Mouse (Mus musculus): Measurements from ENCODE around the gene Cux1. TPM values are rescaled to one million over a fixed set of nuclear protein-coding genes. Genes with fewer than 3 reads are reported as not detected.

Cux1 gene
- total RNA-seq, 2 experiments from 2014 or later, result 107 to 119 TPM

DNA sequence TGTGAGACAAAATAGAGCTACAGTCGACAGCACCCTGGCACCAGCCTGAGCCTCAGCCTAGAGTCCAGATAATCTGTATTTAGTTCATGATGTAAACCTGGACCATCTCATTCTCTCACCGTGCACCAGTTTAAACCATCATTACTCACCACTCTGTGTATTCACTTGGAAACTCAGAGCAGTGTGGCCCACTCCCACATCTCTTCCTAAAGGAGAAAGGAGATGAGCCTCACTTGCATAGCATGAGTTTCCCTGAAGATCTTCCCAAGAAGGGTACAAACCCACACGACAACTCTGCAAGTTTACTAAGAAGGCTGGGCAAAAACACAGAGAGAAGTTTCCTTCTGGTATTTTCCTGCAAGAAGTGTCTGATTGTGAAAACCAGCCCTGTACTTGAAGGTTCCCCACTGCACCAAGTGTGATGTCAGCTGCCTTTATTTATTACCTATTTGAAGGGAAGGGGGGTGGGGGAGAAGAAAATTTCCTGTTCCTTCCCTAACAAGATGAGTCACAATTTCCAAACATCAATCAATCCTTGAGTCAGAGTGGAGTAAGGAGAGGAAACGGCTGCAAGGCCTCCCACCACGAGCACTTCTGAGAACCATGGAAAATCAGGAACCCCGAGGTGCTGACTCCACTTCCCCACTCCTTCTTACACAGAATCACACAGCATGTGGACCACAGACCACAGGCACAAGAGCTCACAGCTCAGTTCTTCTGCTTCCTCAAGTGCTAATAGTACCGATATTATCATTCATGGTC is 109.0 kb downstream of the Cux1 start:
- no peak for DNase-seq (ENCODE audit: low spot score in 2 of 2)
- intact Hi-C loops (cut with DNase I), result loop anchor here (10.0 kb wide), 1 partner anchor 103 kb away; no protein-coding TSS in a partner anchor

DNA sequence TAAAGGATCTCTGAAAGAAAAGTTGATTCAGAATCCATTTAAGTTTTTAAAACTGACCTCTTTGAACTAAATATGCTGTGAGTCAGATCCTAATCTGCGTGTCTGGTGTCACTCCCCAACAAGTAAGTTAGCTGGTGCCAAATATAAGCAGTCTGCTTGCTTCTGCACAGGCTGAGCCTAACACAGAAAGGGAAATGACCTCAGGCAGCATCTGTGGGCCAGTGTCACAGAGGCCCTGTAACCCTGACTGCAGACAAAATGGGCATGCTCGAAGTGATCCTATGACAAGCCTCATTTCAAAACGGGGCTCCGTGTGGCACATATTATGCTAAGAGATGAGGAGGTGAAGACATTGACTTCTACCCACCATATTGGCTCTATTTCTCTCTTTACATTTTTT is 110.9 kb downstream of the Cux1 start:
- intact Hi-C loops (cut with DNase I), result loop anchor here (10.0 kb wide), 1 partner anchor 102 kb away; no protein-coding TSS in a partner anchor
- no peak for DNase-seq (ENCODE audit: low spot score in 2 of 2)

DNA sequence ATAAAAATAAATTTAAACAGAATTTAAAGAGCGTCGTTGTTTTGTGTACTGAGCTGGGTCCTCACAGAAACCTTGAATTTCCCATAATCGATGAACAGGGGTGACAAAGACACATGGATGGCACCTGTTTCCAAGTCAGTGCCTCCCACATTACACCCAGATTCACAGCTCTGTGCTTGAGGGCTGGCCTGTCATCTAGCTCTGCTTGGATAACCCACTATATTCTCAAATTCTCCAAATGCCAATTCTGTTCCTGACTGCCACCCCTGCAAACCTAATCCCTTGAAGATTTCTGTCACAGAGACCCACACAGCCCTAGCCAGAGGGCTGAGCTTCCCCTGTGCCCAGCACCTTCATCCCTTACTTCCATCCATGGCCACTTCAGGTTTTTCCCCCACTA is 114.6 kb downstream of the Cux1 start:
- intact Hi-C loops (cut with DNase I), result loop anchor here (10.0 kb wide), 1 partner anchor 98 kb away; no protein-coding TSS in a partner anchor
- no peak for DNase-seq (ENCODE audit: low spot score in 2 of 2)

GRCm38 (mm10) chr5:136449801-136450200 is 117.5 kb downstream of the Cux1 start:
- DNase-seq (ENCODE audit: low spot score in 2 of 2), result no peak
- intact Hi-C loops (cut with DNase I), result loop anchor here (10.0 kb wide), 1 partner anchor 95 kb away; no protein-coding TSS in a partner anchor

- no peak for DNase-seq (ENCODE audit: low spot score in 2 of 2)
- intact Hi-C loops (cut with DNase I), result no loop called here
Observed at GRCm38 (mm10) chr5:136445967-136446366, 121.3 kb downstream of the Cux1 start.

GRCm38 (mm10) chr5:136442238-136443187 is 124.8 kb downstream of the Cux1 start:
- intact Hi-C loops (cut with DNase I), result no loop called here
- no peak for DNase-seq (ENCODE audit: low spot score in 2 of 2)

GRCm38 (mm10) chr5:136429647-136430046 is 137.6 kb downstream of the Cux1 start:
- no peak for DNase-seq (ENCODE audit: low spot score in 2 of 2)
- intact Hi-C loops (cut with DNase I), result no loop called here

DNA sequence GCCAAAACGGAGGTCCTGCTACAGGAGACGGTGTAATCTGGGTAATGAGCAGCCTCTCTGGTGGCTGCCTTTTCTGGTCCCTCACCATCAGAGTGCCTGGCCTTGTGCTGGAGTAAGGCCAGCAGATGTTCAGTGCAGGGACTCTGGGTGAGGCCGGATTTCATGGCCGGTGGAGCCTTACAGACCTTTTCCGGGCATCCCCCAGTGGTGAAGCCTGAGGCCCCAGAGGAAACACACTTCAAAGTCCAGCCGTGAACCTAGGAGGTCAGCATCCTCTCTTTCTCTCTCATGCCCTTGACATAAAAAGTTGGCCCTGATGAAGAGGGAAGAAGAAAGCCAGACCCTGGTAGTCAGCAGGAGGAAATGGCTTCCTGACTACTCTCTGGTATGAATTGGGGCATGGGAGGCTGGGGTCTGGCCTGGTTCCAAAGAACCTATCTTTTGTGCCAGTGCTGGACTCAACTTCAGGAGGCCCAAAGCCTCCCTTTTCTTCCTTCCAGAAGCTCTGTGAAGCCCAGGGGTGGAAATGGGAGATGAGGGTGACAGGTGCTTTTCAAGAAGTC is 138.7 kb downstream of the Cux1 start:
- intact Hi-C loops (cut with DNase I), result no loop called here

GRCm38 (mm10) chr5:136427772-136428497 is 139.4 kb downstream of the Cux1 start:
- intact Hi-C loops (cut with DNase I), result no loop called here
- peak in 1 of 2 experiments; percentile 61 for DNase-seq (ENCODE audit: low spot score in 2 of 2)

More for the DNA sequence above, 138.7 kb downstream of the Cux1 start:
- no peak for DNase-seq (ENCODE audit: low spot score in 2 of 2)

- no peak for DNase-seq (ENCODE audit: low spot score in 2 of 2)
- intact Hi-C loops (cut with DNase I), result no loop called here
Observed at GRCm38 (mm10) chr5:136427121-136427771, 140.0 kb downstream of the Cux1 start.

GRCm38 (mm10) chr5:136422948-136423347 is 144.3 kb downstream of the Cux1 start:
- intact Hi-C loops (cut with DNase I), result no loop called here
- no peak for DNase-seq (ENCODE audit: low spot score in 2 of 2)

- intact Hi-C loops (cut with DNase I), result no loop called here
- DNase-seq (ENCODE audit: low spot score in 2 of 2), result no peak
Observed at GRCm38 (mm10) chr5:136421885-136422284, 145.4 kb downstream of the Cux1 start.

- intact Hi-C loops (cut with DNase I), result no loop called here
- no peak for DNase-seq (ENCODE audit: low spot score in 2 of 2)
Observed at GRCm38 (mm10) chr5:136421316-136421715, 146.0 kb downstream of the Cux1 start.

- no peak for DNase-seq (ENCODE audit: low spot score in 2 of 2)
- intact Hi-C loops (cut with DNase I), result no loop called here
Observed at GRCm38 (mm10) chr5:136420342-136420741, 146.9 kb downstream of the Cux1 start.

DNA sequence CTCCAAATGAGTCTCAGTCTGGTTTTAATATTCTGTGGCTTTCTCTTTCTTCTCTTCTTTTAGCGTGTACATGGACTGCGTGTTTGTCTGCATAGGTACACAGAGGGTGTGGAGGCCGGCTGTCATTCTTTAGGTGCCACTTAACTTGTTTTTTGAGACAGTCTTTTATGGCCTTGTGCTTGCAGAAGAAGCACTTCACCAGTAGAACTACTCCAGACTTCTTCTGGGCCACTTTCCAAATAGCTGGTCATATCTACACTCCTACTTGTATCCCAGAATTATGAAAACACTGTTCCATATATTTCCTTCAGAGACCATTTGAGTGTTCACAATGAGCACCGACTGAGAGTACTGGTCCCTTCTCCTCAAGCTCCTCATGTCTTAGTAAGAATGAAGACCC is 149.4 kb downstream of the Cux1 start:
- intact Hi-C loops (cut with DNase I), result no loop called here
- no peak for DNase-seq (ENCODE audit: low spot score in 2 of 2)

DNA sequence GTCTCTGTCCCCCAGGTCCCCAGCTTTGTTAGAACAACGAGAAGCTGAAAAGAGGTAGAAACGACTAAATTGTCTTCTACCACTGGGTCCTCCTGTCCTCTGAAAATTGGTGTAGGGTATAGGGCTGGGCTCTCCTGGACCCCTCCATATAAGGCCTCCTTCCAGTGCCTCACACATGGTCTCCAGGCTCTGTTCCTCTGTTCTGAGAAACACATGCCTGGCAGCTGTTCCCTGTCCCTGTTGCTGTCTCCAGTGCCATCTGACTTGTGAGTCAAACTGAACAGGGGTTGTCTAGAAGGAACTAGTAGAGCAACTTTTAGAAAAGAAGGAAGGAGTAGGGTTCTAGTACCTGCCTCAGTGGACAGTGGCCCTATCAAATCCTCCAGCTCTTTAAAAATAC is 152.8 kb downstream of the Cux1 start:
- intact Hi-C loops (cut with DNase I), result no loop called here
- no peak for DNase-seq (ENCODE audit: low spot score in 2 of 2)

DNA sequence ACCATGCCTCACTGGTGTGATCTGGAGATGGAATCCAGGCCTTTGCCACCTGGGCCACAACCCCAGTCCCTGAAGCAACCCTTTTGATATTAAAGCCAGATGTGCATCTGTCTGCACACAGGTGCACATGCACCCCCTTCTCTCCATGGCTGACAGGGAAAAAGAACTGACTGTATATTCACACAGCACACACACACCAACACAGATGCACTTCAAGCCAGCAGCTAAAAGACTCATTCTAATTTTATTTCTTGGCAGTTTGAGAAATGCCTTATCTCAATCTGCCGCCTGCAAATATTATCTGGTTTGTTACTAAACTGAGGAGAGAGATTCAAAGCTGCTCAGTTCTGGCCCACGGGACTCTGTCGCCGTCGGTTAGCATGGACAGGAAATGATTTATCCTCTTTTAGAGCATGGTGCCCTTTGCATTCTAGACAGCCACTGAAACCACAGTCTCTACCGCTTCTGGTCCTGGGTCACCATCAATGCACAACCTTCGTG is 156.6 kb downstream of the Cux1 start:
- no peak for DNase-seq (ENCODE audit: low spot score in 2 of 2)

DNA sequence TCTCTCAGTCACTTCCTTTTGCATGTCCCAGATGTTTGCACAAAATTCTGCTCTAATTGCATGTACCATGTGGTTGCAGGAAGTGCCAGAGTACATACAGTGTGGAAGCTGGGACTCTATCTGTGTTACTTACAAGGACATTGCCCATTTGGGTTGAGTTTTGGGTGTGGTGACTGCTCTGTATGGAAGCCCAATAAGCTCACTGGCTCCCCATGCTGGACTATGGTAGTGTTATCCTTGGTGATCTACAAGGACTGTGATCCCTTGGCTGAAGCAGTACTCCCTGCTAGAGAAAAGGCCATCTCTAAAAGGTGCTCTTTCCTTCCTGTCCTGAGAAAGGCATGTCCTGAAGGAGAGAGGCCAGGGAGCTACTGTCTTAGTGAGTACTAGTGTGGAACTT is 160.9 kb downstream of the Cux1 start:
- intact Hi-C loops (cut with DNase I), result no loop called here
- no peak for DNase-seq (ENCODE audit: low spot score in 2 of 2)

More for the DNA sequence above, 156.6 kb downstream of the Cux1 start:
- intact Hi-C loops (cut with DNase I), result no loop called here

- DNase-seq (ENCODE audit: low spot score in 2 of 2), result no peak
- intact Hi-C loops (cut with DNase I), result no loop called here
Observed at GRCm38 (mm10) chr5:136403565-136403961, 163.7 kb downstream of the Cux1 start.

All from left cerebral cortex, postnatal 36 days (tissue).